In genomic region chr6:97881935-97882334, GRCm38 (mm10) we compare ENCODE assay signal across 10 mouse cellular contexts.
DNase-seq lines count a peak whose midpoint lies in the region; ATAC-seq lines count a peak whose summit lies in the region.
"Had no signal": no experiment of that assay in that cellular context is flagged by ENCODE, and none has a peak within 500 bp of the region (broad histone marks: within the 10 kb centered on the region; RNA-seq: fewer than 3 reads in every experiment).

No protein-coding gene starts in this region.

- no peaks in the 10 kb centered on the region for H3K27me3 ChIP-seq in midbrain, embryonic 10.5 days (ENCODE audit: low read depth, poor library complexity, severe bottlenecking)
- no peaks in the 10 kb centered on the region for H3K27me3 ChIP-seq in midbrain, embryonic 15.5 days (replicated peaks)
- H3K27me3 ChIP-seq: Patski had no signal

- H3K4me2 ChIP-seq in midbrain, embryonic 15.5 days = no peak overlapping the region

- peak; percentile 29 for DNase-seq in midbrain, embryonic 10.5 days (ENCODE audit: low spot score)
- DNase-seq in cerebellum, postnatal 14 days = peak; percentile 67 to 80
- DNase-seq in heart, adult 8-10 months (ENCODE audit: low spot score) = peak; percentile 73
- peak; percentile 40 for DNase-seq in skeletal muscle tissue, adult 2 months (ENCODE audit: low read depth, low spot score)
- DNase-seq in layer of hippocampus, adult 9-10 months (ENCODE audit: low spot score) = no peak
- DNase-seq in spleen, adult 18-20 months = no peak
- DNase-seq: retina, postnatal 1 day; thymus, postnatal 25 days had no signal

- WGBS in midbrain, embryonic 10.5 days = 60% methylated on average over 3 of the region's 3 CpGs
- WGBS in midbrain, embryonic 15.5 days = 66% methylated on average over 3 of the region's 3 CpGs

- H3K9ac ChIP-seq in midbrain, embryonic 15.5 days = no peak overlapping the region

- no peaks in the 10 kb centered on the region for H3K9me3 ChIP-seq in midbrain, embryonic 10.5 days (replicated peaks)
- no peaks in the 10 kb centered on the region for H3K9me3 ChIP-seq in midbrain, embryonic 15.5 days

- H3K4me3 ChIP-seq in midbrain, embryonic 10.5 days = no peak overlapping the region
- H3K4me3 ChIP-seq in midbrain, embryonic 15.5 days = no peak overlapping the region

- no peak for ATAC-seq in midbrain, embryonic 15.5 days (replicated peaks)
- ATAC-seq: Patski had no signal

- H3K27ac ChIP-seq in midbrain, embryonic 10.5 days (replicated peaks) = no peak overlapping the region
- no peak overlapping the region for H3K27ac ChIP-seq in midbrain, embryonic 15.5 days

- peaks cover 8% of the 10 kb centered on the region for H3K4me1 ChIP-seq in midbrain, embryonic 10.5 days
- no peaks in the 10 kb centered on the region for H3K4me1 ChIP-seq in midbrain, embryonic 15.5 days

- H3K36me3 ChIP-seq in midbrain, embryonic 10.5 days = no peaks in the 10 kb centered on the region
- no peaks in the 10 kb centered on the region for H3K36me3 ChIP-seq in midbrain, embryonic 15.5 days (replicated peaks)

Comparison
In these comparisons a context has a peak if more than half of its experiments do, and no peak if none do; other contexts are left out.
1. DNase-seq: peak in midbrain, embryonic 10.5 days (single experiment), cerebellum, postnatal 14 days (2 of 2), heart, adult 8-10 months (single experiment) and skeletal muscle tissue, adult 2 months (single experiment); none in layer of hippocampus, adult 9-10 months (single experiment) and spleen, adult 18-20 months (0 of 2).